13 mouse cellular contexts compared by ENCODE assay signal in genomic region chr4:128641766-128642717, GRCm38 (mm10). TPM values are rescaled to one million over a fixed set of nuclear protein-coding genes. Genes with fewer than 3 reads are reported as not detected.
DNase-seq lines count a peak whose midpoint lies in the region; ATAC-seq and TF ChIP-seq lines count a peak whose summit lies in the region.
"Had no signal": no experiment of that assay in that cellular context is flagged by ENCODE, and none has a peak within 500 bp of the region (broad histone marks: within the 10 kb centered on the region; RNA-seq: fewer than 3 reads in every experiment).

No protein-coding gene starts in this region.

- no peaks in the 10 kb centered on the region for H3K36me3 ChIP-seq in kidney, embryonic 16.5 days (ENCODE audit: insufficient read depth, low read length)
- H3K36me3 ChIP-seq in kidney, adult 2 months (ENCODE audit: control insufficient read depth, insufficient read depth, low read length): no peaks in the 10 kb centered on the region
- H3K36me3 ChIP-seq in C2C12 (ENCODE audit: control insufficient read depth, insufficient read depth): no peaks in the 10 kb centered on the region
- no peaks in the 10 kb centered on the region for H3K36me3 ChIP-seq in limb, embryonic 11.5 days (ENCODE audit: control insufficient read depth, insufficient read depth, low read length)
- H3K36me3 ChIP-seq: liver, embryonic 13.5 days had no signal

- H3K4me2 ChIP-seq in kidney, embryonic 16.5 days (replicated peaks; ENCODE audit: low read depth, low read length): no peak overlapping the region
- no peak overlapping the region for H3K4me2 ChIP-seq in limb, embryonic 11.5 days (ENCODE audit: low read depth, severe bottlenecking)
- H3K4me2 ChIP-seq: liver, embryonic 13.5 days had no signal

- H3K27me3 ChIP-seq in kidney, embryonic 16.5 days (ENCODE audit: insufficient read depth, low read length): no peaks in the 10 kb centered on the region
- H3K27me3 ChIP-seq in kidney, adult 2 months (replicated peaks; ENCODE audit: control insufficient read depth, insufficient read depth, low read length): no peaks in the 10 kb centered on the region
- no peaks in the 10 kb centered on the region for H3K27me3 ChIP-seq in C2C12 (ENCODE audit: control insufficient read depth, insufficient read depth, insufficient read length)
- no peaks in the 10 kb centered on the region for H3K27me3 ChIP-seq in limb, embryonic 11.5 days (ENCODE audit: control insufficient read depth, insufficient read depth, low read length)

- DNase-seq in kidney, adult 2 months: no peak
- peak; percentile 74 for DNase-seq in embryo, embryonic 10 days (ENCODE audit: low spot score)
- peak; percentile 65 for DNase-seq in limb, embryonic 11.5 days (ENCODE audit: low spot score)
- DNase-seq in adrenal gland, adult 18-20 months (ENCODE audit: low spot score in 2 of 2): no peak
- no peak for DNase-seq in retina, embryonic 14.5 days (ENCODE audit: low spot score)
- DNase-seq: cerebellum, adult 11-12 months; liver, embryonic 13.5 days had no signal

- TF ChIP-seq CTCF in kidney, adult 2 months (conservative IDR thresholded peaks at IDR 0.05; ENCODE audit: insufficient read depth, insufficient read length, low read depth, low read length): no peak
- no peak for TF ChIP-seq CTCF in C2C12 (IDR thresholded peaks at IDR 0.05; ENCODE audit: control insufficient read depth, insufficient read depth, insufficient read length)

- no peaks in the 10 kb centered on the region for H3K79me2 ChIP-seq in C2C12 (ENCODE audit: control insufficient read depth, insufficient read depth)

- H3K4me1 ChIP-seq in kidney, embryonic 16.5 days (ENCODE audit: insufficient read depth, low read length): peaks cover 51% of the 10 kb centered on the region
- peaks cover 4% of the 10 kb centered on the region for H3K4me1 ChIP-seq in kidney, adult 2 months (ENCODE audit: control insufficient read depth, insufficient read depth, low read length)
- H3K4me1 ChIP-seq in limb, embryonic 11.5 days (ENCODE audit: control insufficient read depth, insufficient read depth, low read length): peaks cover 22% of the 10 kb centered on the region

- peak; percentile 27; the same call in 1 of the 2 replicates for ATAC-seq in kidney, embryonic 16.5 days (ENCODE audit: low FRiP score, low TSS enrichment)
- ATAC-seq in limb, embryonic 11.5 days (ENCODE audit: insufficient number of reproducible peaks, low FRiP score, low TSS enrichment, low read depth): no peak
- no peak for ATAC-seq in erythroblast, adult 5-6 weeks (replicated peaks; ENCODE audit: low FRiP score, poor library complexity, severe bottlenecking)
- ATAC-seq: Patski had no signal

- 14% methylated on average over 23 of the region's 23 CpGs for WGBS in kidney, embryonic 16.5 days
- WGBS in kidney, adult 2 months: 46% methylated on average over 23 of the region's 23 CpGs
- WGBS in limb, embryonic 11.5 days: 8% methylated on average over 23 of the region's 23 CpGs

- no peaks in the 10 kb centered on the region for H3K9me3 ChIP-seq in kidney, embryonic 16.5 days (ENCODE audit: low read length)
- H3K9me3 ChIP-seq in limb, embryonic 11.5 days (ENCODE audit: control insufficient read depth, low read length): no peaks in the 10 kb centered on the region
- H3K9me3 ChIP-seq: liver, embryonic 13.5 days had no signal

- H3K9ac ChIP-seq in kidney, embryonic 16.5 days (replicated peaks; ENCODE audit: low read length): peak overlapping the region; percentile 37
- H3K9ac ChIP-seq in limb, embryonic 11.5 days (ENCODE audit: low read length): 0 out of 2 replicates have a peak overlapping the region, but pooled peaks have one; percentile 22
- H3K9ac ChIP-seq: liver, embryonic 13.5 days had no signal

- H3K4me3 ChIP-seq in kidney, embryonic 16.5 days (ENCODE audit: low read length): no peak overlapping the region
- no peak overlapping the region for H3K4me3 ChIP-seq in kidney, adult 2 months (ENCODE audit: insufficient read depth, low read depth, low read length)
- no peak overlapping the region for H3K4me3 ChIP-seq in C2C12 (ENCODE audit: insufficient read depth, poor library complexity, severe bottlenecking)
- no peak overlapping the region for H3K4me3 ChIP-seq in limb, embryonic 11.5 days (ENCODE audit: low read depth, low read length)
- H3K4me3 ChIP-seq: layer of hippocampus, adult 2 months; liver, embryonic 13.5 days had no signal

- peak overlapping the region; percentile 69 for H3K27ac ChIP-seq in kidney, embryonic 16.5 days (ENCODE audit: low read length)
- no peak overlapping the region for H3K27ac ChIP-seq in kidney, adult 2 months (ENCODE audit: insufficient read depth, low read depth, low read length)
- H3K27ac ChIP-seq in limb, embryonic 11.5 days (replicated peaks; ENCODE audit: low read depth, low read length): peak overlapping the region; percentile 61; the same call in 1 of the 2 replicates
- H3K27ac ChIP-seq: layer of hippocampus, adult 2 months; liver, embryonic 13.5 days; macrophage had no signal

- TF ChIP-seq POLR2A in kidney, adult 2 months (IDR thresholded peaks at IDR 0.05; ENCODE audit: low read depth, low read length): no peak

- no peaks in the 10 kb centered on the region for H3K79me3 ChIP-seq in C2C12 (ENCODE audit: low read depth)

- no peak overlapping the region for H3ac ChIP-seq in C2C12 (ENCODE audit: control insufficient read depth, insufficient read length, low read depth)

TF ChIP-seq in C2C12, 6 proteins besides CTCF, POLR2A, EP300 and RAD21:
- TF ChIP-seq MYOD1 (IDR thresholded peaks at IDR 0.05; ENCODE audit: control insufficient read depth, insufficient read length, low read depth) (peak; percentile 53), USF1 (IDR thresholded peaks at IDR 0.05; ENCODE audit: low read depth) (no peak), FOSL1 (IDR thresholded peaks at IDR 0.05; ENCODE audit: insufficient read depth, low read length, poor library complexity, severe bottlenecking) (no peak), MAX (IDR thresholded peaks at IDR 0.05) (no peak), MYOG (IDR thresholded peaks at IDR 0.05; ENCODE audit: control insufficient read depth, extremely low read depth, insufficient read length) (no peak), CEBPB (IDR thresholded peaks at IDR 0.05; ENCODE audit: low read depth) (no peak)

RNA-seq across cellular contexts. Expression of gene Phc2, which starts 12.5 kb away (rescaled TPM):
- polyA plus RNA-seq in kidney, embryonic 16.5 days (2015; fragmentation: Nextera tagmentation; extraction: Ambion mirVana): 19.4 and 21.4 TPM in 2 replicates
- 64.6 and 69.5 TPM in 2 replicates for polyA plus RNA-seq in kidney, adult 2 months (2012; rRNA removed)
- 205 TPM for polyA plus RNA-seq in C2C12 (2012; fragmentation: generic; extraction: Trizol)
- polyA plus RNA-seq in limb, embryonic 11.5 days (2014; fragmentation: Nextera tagmentation; extraction: Ambion mirVana): 63.2 and 70.6 TPM in 2 replicates
- total RNA-seq in adrenal gland, adult 18-20 months (2021): 10 to 100 TPM; 69.8 to 88.5 TPM
- total RNA-seq in erythroblast, adult 5-6 weeks (2015; ENCODE audit: low replicate concordance): 7.1 and 14.0 TPM in 2 replicates
- total RNA-seq in erythroblast, adult 5-6 weeks (2017; ENCODE audit: low replicate concordance): 3.3 and 4.5 TPM in 2 replicates

RNA-seq across cellular contexts. Expression of gene Tlr12, which starts 23.6 kb away (rescaled TPM):
- polyA plus RNA-seq in kidney, embryonic 16.5 days (2015; fragmentation: Nextera tagmentation; extraction: Ambion mirVana): 3.5 and 4.3 TPM in 2 replicates
- polyA plus RNA-seq in kidney, adult 2 months (2012; rRNA removed): 14.3 and 16.1 TPM in 2 replicates
- not detected for polyA plus RNA-seq in C2C12 (2012; fragmentation: generic; extraction: Trizol)
- polyA plus RNA-seq in limb, embryonic 11.5 days (2014; fragmentation: Nextera tagmentation; extraction: Ambion mirVana): 0.21 and 0.29 TPM in 2 replicates
- total RNA-seq in adrenal gland, adult 18-20 months (2021): 1 to 10 TPM in 1 of 2 experiments, under 1 TPM in 1; 0.53 to 1.9 TPM
- 0.19 and 4.0 TPM in 2 replicates for total RNA-seq in erythroblast, adult 5-6 weeks (2015; ENCODE audit: low replicate concordance)
- 0.09 and 0.14 TPM in 2 replicates for total RNA-seq in erythroblast, adult 5-6 weeks (2017; ENCODE audit: low replicate concordance)
- polyA plus RNA-seq: Patski had no signal

RNA-seq across cellular contexts. Expression of gene Zscan20, which starts 32.1 kb away (rescaled TPM):
- polyA plus RNA-seq in kidney, embryonic 16.5 days (2015; fragmentation: Nextera tagmentation; extraction: Ambion mirVana): 4.8 and 6.6 TPM in 2 replicates
- 2.3 and 2.6 TPM in 2 replicates for polyA plus RNA-seq in kidney, adult 2 months (2012; rRNA removed)
- 4.1 TPM for polyA plus RNA-seq in C2C12 (2012; fragmentation: generic; extraction: Trizol)
- 4.5 and 8.7 TPM in 2 replicates for polyA plus RNA-seq in limb, embryonic 11.5 days (2014; fragmentation: Nextera tagmentation; extraction: Ambion mirVana)
- 1 to 10 TPM; 4.6 to 6.6 TPM for total RNA-seq in adrenal gland, adult 18-20 months (2021)
- 1.7 TPM in 1 of 2 replicates, not detected in the other for total RNA-seq in erythroblast, adult 5-6 weeks (2015; ENCODE audit: low replicate concordance)
- total RNA-seq in erythroblast, adult 5-6 weeks (2017; ENCODE audit: low replicate concordance): 0.85 TPM in 1 of 2 replicates, not detected in the other

Comparison
In these comparisons a context has a peak if more than half of its experiments do, and no peak if none do; other contexts are left out.
1. DNase-seq: peak in embryo, embryonic 10 days (single experiment) and limb, embryonic 11.5 days (single experiment); none in kidney, adult 2 months (single experiment), adrenal gland, adult 18-20 months (0 of 2) and retina, embryonic 14.5 days (single experiment).